8 mouse cellular contexts compared by ENCODE assay signal in the genomic region with DNA sequence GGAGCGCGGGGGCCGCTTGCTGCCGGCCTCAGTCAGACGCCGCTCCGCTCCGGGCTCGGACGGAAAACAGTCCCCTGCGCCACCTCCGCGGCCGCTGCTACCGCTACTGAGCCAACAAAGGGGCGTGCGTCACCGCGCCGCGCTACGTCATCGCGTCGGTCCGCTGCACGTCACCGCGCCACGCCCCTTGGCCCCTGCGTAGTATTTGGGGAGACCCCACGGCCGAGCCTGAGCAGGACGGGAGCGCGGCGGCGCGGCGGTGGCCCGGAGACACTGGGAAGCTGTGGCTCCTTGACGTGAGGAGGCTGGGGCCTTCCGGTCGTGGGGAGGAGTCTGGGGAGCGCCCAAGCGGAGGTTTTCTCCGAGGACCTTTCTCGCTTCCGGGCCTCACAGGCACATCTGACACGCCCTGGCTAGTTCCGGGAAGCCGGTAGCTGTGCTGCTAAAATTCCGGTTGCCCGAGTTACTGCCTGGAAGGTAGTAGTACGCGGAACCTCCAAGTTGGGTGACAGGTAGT. TPM values are rescaled to one million over a fixed set of nuclear protein-coding genes. Genes with fewer than 3 reads are reported as not detected.
DNase-seq lines count a peak whose midpoint lies in the region; ATAC-seq and TF ChIP-seq lines count a peak whose summit lies in the region.

A gene (minus strand): TSS at position 70 of the 517 bp plus-strand sequence.

- DNase-seq in G1E (ENCODE audit: low spot score), result peak; percentile 95
- peak; percentile 97 to 100 for DNase-seq in cerebellum, adult 18-20 months
- DNase-seq in heart, postnatal 36 days, result peak; percentile 99 to 100
- DNase-seq in layer of hippocampus, adult 2 months (ENCODE audit: low spot score in 2 of 2), result peak; percentile 97 to 100
- DNase-seq in lung, embryonic 14.5 days, result peak; percentile 99
- DNase-seq in thymus, adult 2 months, result peak; percentile 99

- peak within 1 kb of the TSS; percentile 97 for H3K4me3 ChIP-seq in G1E (ENCODE audit: low read depth, low read length)
- peak within 1 kb of the TSS; percentile 100 for H3K4me3 ChIP-seq in forebrain, embryonic 16.5 days (replicated peaks; ENCODE audit: low read length)
- peak within 1 kb of the TSS; percentile 55 for H3K4me3 ChIP-seq in layer of hippocampus, adult 2 months
- H3K4me3 ChIP-seq in lung, embryonic 14.5 days (ENCODE audit: low read depth, low read length), result peak within 1 kb of the TSS; percentile 99
- H3K4me3 ChIP-seq in olfactory bulb, adult 2 months (ENCODE audit: insufficient read depth, low read depth, low read length), result peak within 1 kb of the TSS; percentile 72
- H3K4me3 ChIP-seq in thymus, adult 2 months (ENCODE audit: control insufficient read depth, insufficient read depth, low read length), result peak within 1 kb of the TSS; percentile 81

- H3K9ac ChIP-seq in forebrain, embryonic 16.5 days (replicated peaks; ENCODE audit: low read depth, low read length), result peak within 1 kb of the TSS; percentile 97
- peak within 1 kb of the TSS; percentile 98 for H3K9ac ChIP-seq in lung, embryonic 14.5 days

- no peak for TF ChIP-seq CTCF in G1E (IDR thresholded peaks at IDR 0.05; ENCODE audit: low read depth, low read length)
- TF ChIP-seq CTCF in layer of hippocampus, adult 2 months (conservative IDR thresholded peaks at IDR 0.05), result no peak; the same call in 1 of the 2 replicates
- TF ChIP-seq CTCF in lung, embryonic 14.5 days (IDR thresholded peaks at IDR 0.05; ENCODE audit: low read depth), result no peak
- no peak for TF ChIP-seq CTCF in olfactory bulb, adult 2 months (IDR thresholded peaks at IDR 0.05; ENCODE audit: insufficient read depth, low read depth, low read length)
- TF ChIP-seq CTCF in thymus, adult 2 months (IDR thresholded peaks at IDR 0.05; ENCODE audit: borderline replicate concordance, control insufficient read depth, extremely low read depth, insufficient read depth, low read length, poor library complexity), result 0 out of 2 replicates have a peak, but pooled peaks have one; percentile 55

- H3K9me3 ChIP-seq in G1E (replicated peaks), result no peaks in the 10 kb centered on the region
- no peaks in the 10 kb centered on the region for H3K9me3 ChIP-seq in forebrain, embryonic 16.5 days (ENCODE audit: control insufficient read depth, low read length)
- H3K9me3 ChIP-seq in lung, embryonic 14.5 days (ENCODE audit: low read depth, low read length), result no peaks in the 10 kb centered on the region

- peak within 1 kb of the TSS; percentile 99 for H3K27ac ChIP-seq in forebrain, embryonic 16.5 days (ENCODE audit: low read length)
- H3K27ac ChIP-seq in layer of hippocampus, adult 2 months, result peak within 1 kb of the TSS; percentile 92
- H3K27ac ChIP-seq in lung, embryonic 14.5 days (ENCODE audit: low read depth), result peak within 1 kb of the TSS; percentile 99
- peak within 1 kb of the TSS; percentile 83 for H3K27ac ChIP-seq in olfactory bulb, adult 2 months (ENCODE audit: insufficient read depth, low read depth, low read length)
- peak within 1 kb of the TSS; percentile 82 for H3K27ac ChIP-seq in thymus, adult 2 months (ENCODE audit: control insufficient read depth, insufficient read depth, low read length)

- H3K36me3 ChIP-seq in G1E (replicated peaks), result peaks cover 7% of the 10 kb centered on the region
- H3K36me3 ChIP-seq in forebrain, embryonic 16.5 days (ENCODE audit: control insufficient read depth, insufficient read depth), result no peaks in the 10 kb centered on the region
- H3K36me3 ChIP-seq in lung, embryonic 14.5 days (ENCODE audit: insufficient read depth), result 0 out of 2 replicates have a peak, but pooled peaks cover 3% of the 10 kb centered on the region
- no peaks in the 10 kb centered on the region for H3K36me3 ChIP-seq in thymus, adult 2 months (ENCODE audit: control insufficient read depth, insufficient read depth, low read length)

- peak; percentile 92 for ATAC-seq in G1E (ENCODE audit: extremely low read depth, insufficient number of reproducible peaks, low FRiP score, poor library complexity, severe bottlenecking)
- ATAC-seq in forebrain, embryonic 16.5 days, result peak; percentile 98
- peak; percentile 99 for ATAC-seq in lung, embryonic 14.5 days (ENCODE audit: insufficient read depth)

- H3K4me1 ChIP-seq in G1E (ENCODE audit: insufficient read depth, low read depth, low read length), result peaks cover 16% of the 10 kb centered on the region; the same call in 1 of the 2 replicates
- peaks cover 17% of the 10 kb centered on the region for H3K4me1 ChIP-seq in forebrain, embryonic 16.5 days (replicated peaks; ENCODE audit: control insufficient read depth, insufficient read depth, low read length)
- H3K4me1 ChIP-seq in lung, embryonic 14.5 days (ENCODE audit: insufficient read depth), result 0 out of 2 replicates have a peak, but pooled peaks cover 4% of the 10 kb centered on the region
- H3K4me1 ChIP-seq in olfactory bulb, adult 2 months (ENCODE audit: control insufficient read depth, insufficient read depth, low read length), result no peaks in the 10 kb centered on the region
- peaks cover 2% of the 10 kb centered on the region; the same call in 1 of the 2 replicates for H3K4me1 ChIP-seq in thymus, adult 2 months (replicated peaks; ENCODE audit: control insufficient read depth, insufficient read depth, low read length)

- WGBS in forebrain, embryonic 16.5 days, result under 1% methylated on average over 52 of the region's 56 CpGs
- under 1% methylated on average over 56 of the region's 56 CpGs for WGBS in lung, embryonic 14.5 days
- under 1% methylated on average over 49 of the region's 56 CpGs for WGBS in olfactory bulb, adult 2 months
- under 1% methylated on average over 49 of the region's 56 CpGs for WGBS in thymus, adult 2 months

- H3K4me2 ChIP-seq in forebrain, embryonic 16.5 days (ENCODE audit: low read length), result peak within 1 kb of the TSS; percentile 96
- H3K4me2 ChIP-seq in lung, embryonic 14.5 days, result peak within 1 kb of the TSS; percentile 93

- TF ChIP-seq POLR2A in olfactory bulb, adult 2 months (IDR thresholded peaks at IDR 0.05; ENCODE audit: insufficient read depth, low read depth, low read length), result peak; percentile 94
- peak; percentile 94 for TF ChIP-seq POLR2A in thymus, adult 2 months (IDR thresholded peaks at IDR 0.05; ENCODE audit: control insufficient read depth, extremely low read depth, insufficient read depth, low read length, poor library complexity)

- intact Hi-C loops in heart, postnatal 36 days (cut with DNase I), result loop anchor here (1.0 to 10.0 kb wide), 7 partner anchors 54 to 452 kb away; a partner anchor contains a TSS

- H3K27me3 ChIP-seq in G1E (ENCODE audit: insufficient read depth, low read length), result no peaks in the 10 kb centered on the region
- H3K27me3 ChIP-seq in forebrain, embryonic 16.5 days (replicated peaks; ENCODE audit: control insufficient read depth, insufficient read depth, low read length), result no peaks in the 10 kb centered on the region
- no peaks in the 10 kb centered on the region for H3K27me3 ChIP-seq in lung, embryonic 14.5 days (ENCODE audit: insufficient read depth, low read length)
- no peaks in the 10 kb centered on the region for H3K27me3 ChIP-seq in thymus, adult 2 months (ENCODE audit: control insufficient read depth, insufficient read depth, low read length)

RNA-seq across cellular contexts. Expression of the gene that starts here (rescaled TPM):
- total RNA-seq in G1E (2014; fragmentation: Nextera tagmentation) (207 and 218 TPM in 2 replicates), G1E (2017) (66.8 and 89.3 TPM in 2 replicates)
- 47.5 and 69.3 TPM in 2 replicates for polyA plus RNA-seq in G1E (2012)
- 15.6 and 21.2 TPM in 2 replicates for polyA plus RNA-seq in forebrain, embryonic 16.5 days (2015; fragmentation: Nextera tagmentation; extraction: Ambion mirVana)
- total RNA-seq in heart, postnatal 36 days (2021), result 10 to 100 TPM; 77.6 to 83.7 TPM
- total RNA-seq in layer of hippocampus, adult 2 months (2021), result 100 to 1,000 TPM; 106 TPM
- 17.8 and 20.2 TPM in 2 replicates for polyA plus RNA-seq in lung, embryonic 14.5 days (2014; fragmentation: Nextera tagmentation; extraction: Ambion mirVana)
- polyA plus RNA-seq in olfactory bulb, adult 2 months (2012; ENCODE audit: insufficient read depth, insufficient read length, low replicate concordance, missing spikeins), result 87.4 and 236 TPM in 2 replicates
- 32.7 and 34.1 TPM in 2 replicates for polyA plus RNA-seq in thymus, adult 2 months (2012; rRNA removed)

Comparison
In these comparisons a context has a peak if more than half of its experiments do, and no peak if none do; other contexts are left out.
1. Peak in every context shown above with its lines: DNase-seq, ATAC-seq, H3K4me3 ChIP-seq and H3K27ac ChIP-seq.